Mouse (Mus musculus): ENCODE results near the gene Hoxa1.

Hoxa1 gene

GRCm38 (mm10) chr6:52170898-52171223, 12.7 kb upstream of the Hoxa1 start:
- no peak for DNase-seq (ENCODE audit: low read depth, low spot score)

DNA sequence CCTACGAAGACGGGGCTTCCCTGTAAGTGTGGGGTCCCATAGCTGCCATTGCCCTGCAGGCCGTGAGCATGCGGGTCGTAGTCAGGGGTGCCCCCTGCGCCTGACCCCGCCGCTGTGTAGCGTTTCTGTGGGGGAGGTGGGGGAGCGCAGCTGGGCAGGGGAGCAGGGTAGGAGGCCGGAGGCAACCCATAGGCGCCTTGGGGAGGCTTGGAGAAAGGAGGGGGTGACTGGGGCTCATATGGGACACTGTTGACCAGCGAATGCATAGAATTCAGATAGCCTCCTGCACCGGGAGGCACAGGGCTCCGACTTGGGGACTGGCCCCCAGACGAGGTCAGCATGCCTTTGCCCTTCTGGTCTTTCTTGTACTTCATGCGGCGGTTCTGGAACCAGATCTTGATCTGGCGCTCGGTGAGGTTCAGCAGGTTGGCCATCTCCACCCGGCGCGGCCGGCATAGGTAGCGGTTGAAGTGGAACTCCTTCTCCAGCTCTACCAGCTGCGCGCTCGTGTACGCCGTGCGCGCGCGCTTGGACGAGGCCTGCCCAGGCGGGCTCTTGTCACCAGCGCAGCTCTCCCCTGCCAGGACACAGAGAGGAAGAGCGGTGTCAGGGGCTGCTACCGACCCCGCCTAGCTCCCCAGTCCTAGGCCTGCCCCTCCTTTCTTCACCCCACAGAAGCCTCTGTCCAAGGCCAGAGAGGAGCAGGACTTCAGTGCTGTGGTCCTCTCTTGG, 12.2 kb upstream of the Hoxa1 start:
- DNase-seq (ENCODE audit: low read depth, low spot score): no peak

- no peak for DNase-seq (ENCODE audit: low read depth, low spot score)
Measured at GRCm38 (mm10) chr6:52169499-52170165, 11.5 kb upstream of the Hoxa1 start.

DNA sequence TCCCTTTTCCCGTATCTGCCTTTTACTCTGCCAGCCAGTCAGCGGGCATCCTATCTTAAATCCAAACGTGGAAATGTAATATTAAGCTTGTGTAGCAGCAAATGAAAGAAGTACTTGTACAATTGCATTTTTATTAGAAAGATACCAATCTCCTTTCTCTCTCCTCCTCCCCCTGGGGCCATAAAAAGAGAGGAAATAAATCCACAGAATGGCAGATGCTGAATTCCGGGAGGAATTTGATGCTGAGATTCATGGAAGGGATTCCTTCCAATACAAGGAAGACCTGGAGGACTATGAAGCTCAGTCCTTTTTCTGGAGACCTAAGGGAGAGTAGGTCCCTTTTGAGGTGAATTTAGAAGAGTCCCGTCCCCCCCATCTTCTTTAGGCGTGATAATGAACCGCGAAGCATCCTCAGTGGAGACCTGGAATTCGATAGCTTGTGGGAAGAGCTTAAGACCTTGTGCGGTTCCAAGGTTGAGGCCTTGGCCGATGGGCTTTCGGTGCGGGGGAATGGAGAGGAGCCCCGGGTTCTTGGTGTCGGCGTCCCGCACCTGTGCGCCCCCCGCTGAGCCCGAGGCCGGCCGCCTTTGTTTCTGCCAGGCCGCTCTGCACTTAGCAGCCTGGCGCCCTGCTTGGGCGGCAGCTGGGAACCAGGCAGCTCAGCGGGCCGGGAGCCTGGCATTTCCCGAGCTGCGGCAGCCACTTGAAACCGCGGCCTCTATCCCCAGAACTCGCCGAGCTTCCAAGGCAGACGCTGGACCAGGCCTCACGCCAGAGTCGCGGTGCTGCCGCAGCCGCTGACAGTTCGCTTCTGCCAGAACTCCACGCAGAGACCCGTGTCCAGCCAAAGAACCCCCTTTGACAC, 10.3 kb upstream of the Hoxa1 start:
- DNase-seq (ENCODE audit: low read depth, low spot score): no peak

GRCm38 (mm10) chr6:52167736-52168161, 9.6 kb upstream of the Hoxa1 start:
- no peak for DNase-seq (ENCODE audit: low read depth, low spot score)

- DNase-seq (ENCODE audit: low read depth, low spot score): no peak
Measured at GRCm38 (mm10) chr6:52167176-52167575, 9.1 kb upstream of the Hoxa1 start.

DNA sequence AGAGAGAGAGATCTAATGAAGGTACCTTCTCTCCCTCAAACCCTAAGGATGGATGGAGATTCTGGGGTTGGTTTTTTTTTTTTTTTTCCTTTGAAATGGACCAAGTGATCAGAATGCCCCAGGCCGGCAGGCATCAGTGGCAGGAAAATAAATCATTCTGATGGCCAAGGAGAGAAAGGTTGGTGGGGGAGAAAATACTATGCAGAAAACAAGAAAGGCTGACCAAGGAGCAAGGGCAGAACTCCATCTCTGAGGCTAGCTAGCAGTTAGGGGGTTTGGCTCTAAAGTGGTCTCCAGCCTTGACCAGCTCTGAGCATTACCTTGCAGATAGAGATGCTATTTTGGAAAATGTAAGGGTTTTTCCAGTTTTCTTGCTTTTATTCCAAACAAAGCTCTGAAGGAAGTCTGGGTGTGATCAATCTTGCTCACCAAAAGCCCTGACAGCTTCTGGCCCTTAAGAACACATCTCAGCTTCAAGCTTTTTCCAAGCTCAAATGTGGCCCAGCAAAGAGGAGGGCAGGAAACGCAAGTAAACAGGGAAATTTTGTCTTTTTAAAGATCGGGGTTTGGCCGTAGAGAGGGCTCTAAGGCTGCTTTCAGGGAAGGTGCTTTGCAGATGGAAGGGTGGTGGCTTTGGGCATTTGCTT, 8.4 kb upstream of the Hoxa1 start:
- DNase-seq (ENCODE audit: low read depth, low spot score): no peak

- DNase-seq (ENCODE audit: low read depth, low spot score): no peak
Measured at GRCm38 (mm10) chr6:52165441-52166370, 7.6 kb upstream of the Hoxa1 start.

DNA sequence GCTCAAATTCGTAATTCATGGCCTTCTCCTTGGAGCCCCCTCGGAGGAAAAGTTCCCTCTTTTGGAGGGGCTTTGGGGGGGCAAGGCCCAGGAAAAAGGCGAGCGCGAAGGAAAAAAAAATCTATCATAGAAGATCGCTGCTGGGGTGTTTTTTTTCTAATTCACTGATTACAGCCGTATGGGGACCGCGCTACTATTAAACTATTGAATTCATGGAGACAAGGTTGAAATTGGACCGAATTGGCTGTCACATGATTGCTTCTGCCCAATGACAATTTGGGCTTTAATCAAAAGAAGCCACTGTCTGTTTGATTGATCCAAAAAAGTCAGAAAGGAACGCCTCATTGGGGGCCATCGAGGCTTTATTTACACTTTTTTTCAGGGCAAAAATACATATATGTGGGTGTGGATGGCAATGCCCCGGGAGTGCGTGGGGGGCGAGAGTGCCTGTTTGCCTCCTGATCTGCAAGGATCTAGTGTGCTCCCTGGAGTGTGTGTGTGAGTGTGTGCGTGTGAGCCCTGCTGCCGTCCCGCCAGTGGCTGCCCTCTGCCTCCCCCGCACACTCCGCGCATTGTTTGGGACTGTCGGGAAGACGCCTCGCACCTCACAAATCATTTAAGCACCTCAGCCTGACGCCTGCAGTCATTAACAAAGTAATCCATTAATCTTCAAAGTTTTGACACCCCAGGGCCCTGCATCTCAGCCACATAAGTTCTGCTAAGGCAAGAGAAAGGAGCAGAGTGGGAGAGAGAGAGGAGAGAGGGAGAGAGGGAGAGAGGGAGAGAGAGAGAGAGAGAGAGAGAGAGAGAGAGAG, 6.7 kb upstream of the Hoxa1 start, which contains the start of gene Hoxa2:
TSS of gene Hoxa2 (minus strand) at position 206 of the 815 bp plus-strand sequence.
- DNase-seq (ENCODE audit: low read depth, low spot score): no peak

DNA sequence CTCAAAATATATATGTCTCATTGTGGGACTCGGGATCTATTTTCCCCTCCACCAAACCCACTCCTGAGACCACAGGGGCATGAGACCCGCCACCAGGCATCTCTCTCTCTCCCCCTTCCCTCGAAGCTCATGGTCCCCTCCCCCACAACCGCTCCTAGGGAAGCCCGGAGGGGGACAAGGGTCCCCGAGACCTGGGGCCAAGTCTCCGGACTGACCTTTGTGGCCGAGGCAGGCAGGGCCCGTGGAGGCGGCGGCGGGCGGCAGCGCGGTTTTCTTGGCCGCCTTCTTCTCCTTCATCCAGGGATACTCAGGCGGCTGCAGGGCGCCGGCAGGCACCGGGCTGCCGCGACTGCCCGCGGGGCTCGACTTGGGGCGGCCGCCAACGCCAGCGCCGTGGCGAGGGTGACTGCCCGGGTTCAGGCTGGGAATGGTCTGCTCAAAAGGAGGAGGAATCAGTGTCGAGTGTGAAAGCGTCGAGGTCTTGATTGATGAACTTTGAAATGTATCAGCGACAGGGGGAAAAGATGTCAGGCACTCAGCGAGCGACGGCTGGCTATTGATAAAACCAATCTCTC, 6.0 kb upstream of the Hoxa1 start:
- no peak for DNase-seq (ENCODE audit: low read depth, low spot score)

GRCm38 (mm10) chr6:52163366-52164031, 5.4 kb upstream of the Hoxa1 start:
- DNase-seq (ENCODE audit: low read depth, low spot score): no peak

GRCm38 (mm10) chr6:52162611-52163365, 4.7 kb upstream of the Hoxa1 start:
- DNase-seq (ENCODE audit: low read depth, low spot score): no peak

DNA sequence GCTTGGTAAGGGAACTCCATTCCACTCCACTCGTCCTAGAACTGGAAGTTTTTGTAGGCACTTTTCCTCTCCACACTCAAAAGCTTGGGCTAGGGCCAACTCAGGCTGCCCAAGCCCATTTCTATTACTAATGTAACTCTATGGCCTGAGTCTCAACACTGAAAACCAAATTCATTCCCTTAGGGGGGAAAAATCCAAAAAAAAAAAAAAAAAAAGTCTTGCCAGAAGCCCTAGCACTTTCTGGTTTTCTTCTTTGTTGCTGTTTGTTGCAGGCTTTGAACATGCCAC, 3.9 kb upstream of the Hoxa1 start:
- DNase-seq (ENCODE audit: low read depth, low spot score): no peak

DNA sequence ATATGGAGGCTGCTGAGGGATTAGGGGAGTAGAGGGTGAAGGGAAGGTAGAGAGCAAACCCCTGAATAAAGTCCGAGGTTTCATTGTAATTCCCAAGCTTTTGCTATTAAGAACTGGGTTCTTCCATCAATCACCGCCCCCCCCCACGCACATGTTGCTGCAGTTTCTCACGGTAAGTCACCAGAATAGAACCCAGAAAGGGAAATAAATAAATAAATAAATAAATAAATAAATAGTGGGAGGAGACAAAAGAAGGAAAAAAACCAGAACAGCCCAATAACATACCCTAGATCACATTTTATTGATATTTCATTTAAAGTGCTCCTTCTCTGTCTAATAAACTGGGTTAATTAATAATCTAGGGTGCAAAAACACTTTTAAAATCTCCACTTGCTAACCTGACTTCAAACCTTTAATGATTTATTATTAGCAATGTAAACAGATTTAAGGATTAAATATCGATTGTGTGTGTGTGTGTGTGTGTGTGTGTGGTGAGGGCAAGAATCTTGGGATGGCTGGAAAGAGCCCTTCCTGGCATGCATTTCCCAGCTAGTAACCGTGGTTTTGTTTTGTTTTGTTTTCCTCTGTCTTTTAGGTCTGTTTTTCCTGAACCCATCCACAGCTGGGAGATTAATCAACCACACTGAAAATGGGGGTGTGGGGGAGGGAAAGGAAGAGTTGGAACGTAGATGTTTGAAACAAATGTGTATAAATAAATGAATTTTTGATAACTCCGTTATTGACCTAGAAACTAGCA, 3.4 kb upstream of the Hoxa1 start:
- no peak for DNase-seq (ENCODE audit: low read depth, low spot score)

DNA sequence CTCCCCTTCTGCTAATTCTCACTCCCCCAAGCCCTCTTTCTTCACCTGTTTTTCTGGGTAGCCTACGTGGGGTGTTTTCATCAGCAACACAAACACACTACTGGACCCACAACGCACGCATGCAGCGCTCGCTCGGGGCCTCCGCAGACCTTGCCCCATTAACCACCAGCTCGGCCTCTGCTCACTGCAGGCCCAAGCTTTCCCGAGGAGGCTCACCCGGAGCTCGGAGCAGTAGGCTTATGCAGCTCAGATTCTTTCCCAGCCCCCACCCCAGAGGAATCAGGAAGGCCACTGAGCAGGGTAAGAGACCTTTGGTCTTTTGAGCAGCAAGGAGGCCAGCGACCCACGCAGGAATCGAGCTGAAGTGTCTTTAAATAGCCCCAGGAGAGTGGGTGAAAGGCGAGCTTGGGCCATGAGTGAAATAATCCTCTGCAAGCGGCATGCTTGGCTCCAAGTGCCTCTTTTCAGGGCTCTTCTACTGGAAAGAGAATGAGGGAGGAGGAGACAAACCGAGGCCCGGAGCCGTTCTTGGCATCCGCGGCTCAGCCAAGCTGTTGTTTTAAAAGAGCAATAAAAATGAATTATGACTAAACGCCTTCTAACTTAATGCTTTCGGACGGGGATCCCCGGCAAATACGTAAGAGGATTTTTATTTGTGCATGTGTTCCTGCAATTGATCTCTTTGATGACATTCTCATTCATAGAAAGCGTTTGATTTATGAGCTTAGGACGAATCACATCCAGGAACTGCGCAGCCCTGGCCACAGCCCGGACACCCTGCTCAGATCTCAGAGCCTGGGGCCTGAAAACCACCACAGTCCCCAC, 2.6 kb upstream of the Hoxa1 start:
- DNase-seq (ENCODE audit: low read depth, low spot score): no peak

DNA sequence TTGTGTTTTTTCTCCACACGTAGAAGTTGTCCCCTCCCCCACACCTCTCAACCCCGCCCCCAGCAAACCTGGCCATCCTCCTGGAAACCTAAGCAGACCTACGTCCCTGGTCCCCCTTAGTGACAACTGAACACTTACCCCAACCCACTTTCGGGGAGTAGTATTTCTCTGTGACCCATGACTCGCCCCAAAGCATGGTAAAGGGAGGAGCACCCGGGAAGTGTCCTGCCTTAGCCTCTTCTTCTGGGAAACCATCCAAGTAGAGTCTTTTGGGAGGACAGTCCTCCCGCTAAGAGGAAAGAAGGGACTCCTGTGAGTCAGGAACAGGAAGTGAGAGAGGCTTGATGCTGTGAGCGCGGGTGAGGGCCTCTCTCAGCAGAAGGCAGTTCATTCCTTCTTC, 1.9 kb upstream of the Hoxa1 start:
- no peak for DNase-seq (ENCODE audit: low read depth, low spot score)

DNA sequence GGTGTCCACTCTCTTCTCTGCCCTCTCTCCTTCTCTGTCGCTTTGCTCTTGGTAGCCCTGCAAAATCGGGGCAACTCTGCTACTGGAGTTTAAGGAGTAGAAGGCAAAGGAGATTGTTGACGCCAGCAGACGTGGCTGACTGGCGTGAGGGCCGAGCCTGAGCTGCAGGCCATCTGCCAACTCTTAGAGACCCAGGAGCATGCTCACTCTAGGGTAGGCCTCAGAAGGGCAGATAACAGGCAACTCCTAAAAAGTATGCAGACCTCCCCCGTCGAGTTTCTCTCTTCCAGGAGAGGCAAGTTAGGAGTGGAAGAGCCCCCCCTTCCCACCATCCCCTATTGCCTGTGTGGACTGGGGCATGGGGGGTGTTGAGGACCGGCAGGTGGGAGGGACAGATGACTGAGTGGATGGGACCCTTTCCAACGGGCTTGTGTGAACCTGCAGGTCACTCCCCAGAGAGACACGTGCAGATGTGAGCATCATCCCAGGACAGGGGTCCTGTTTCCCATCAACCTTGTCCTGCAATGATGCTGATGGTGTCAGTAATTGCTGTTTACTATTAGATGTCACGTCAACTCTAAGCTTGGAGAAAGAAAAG, 1.1 kb upstream of the Hoxa1 start:
- no peak for DNase-seq (ENCODE audit: low read depth, low spot score)
